Mouse (Mus musculus): ENCODE results near the gene Rps15.

The Rps15 gene

DNA sequence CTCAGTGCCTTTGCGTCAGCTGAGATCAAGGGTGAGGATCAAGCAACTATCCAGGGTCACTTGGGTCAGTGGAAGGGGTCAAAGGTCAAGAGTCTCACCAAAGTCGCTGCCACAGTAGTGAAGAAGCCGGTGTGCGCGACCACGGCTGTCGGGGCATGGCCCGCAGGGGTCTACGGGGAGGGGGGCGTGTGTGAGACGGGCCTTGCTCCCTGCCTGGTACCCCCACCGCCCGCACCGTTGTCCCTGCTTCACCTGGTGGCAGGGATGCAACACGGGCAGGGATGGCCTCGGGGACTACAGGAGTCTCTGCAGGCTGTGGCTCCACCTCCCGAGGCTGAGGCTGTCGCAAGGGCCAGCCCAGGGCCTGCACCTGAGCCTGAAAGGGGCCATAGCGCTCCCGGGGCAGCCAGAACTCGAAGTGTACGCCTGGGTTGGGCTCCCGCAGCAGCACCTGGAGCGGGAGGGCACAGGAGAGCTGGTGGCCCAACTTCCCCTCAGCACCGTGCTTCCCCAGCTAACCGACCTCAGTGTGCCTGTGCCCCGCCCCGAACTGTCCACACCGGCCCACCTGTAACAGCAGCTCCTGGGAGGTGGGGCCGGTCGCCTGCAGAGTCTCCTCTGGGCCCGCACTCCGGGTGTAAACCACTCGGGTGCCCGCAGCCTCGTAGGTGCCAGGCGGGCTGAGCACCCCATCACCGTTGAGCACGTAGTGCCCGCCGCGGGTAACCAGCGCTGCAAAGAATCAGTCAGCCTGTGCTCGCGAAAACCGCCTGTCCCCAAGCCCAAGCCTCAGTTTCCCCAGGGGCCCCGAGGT lies 49.4 kb downstream of the Rps15 start:
- no peak for DNase-seq (ENCODE audit: low spot score)

DNA sequence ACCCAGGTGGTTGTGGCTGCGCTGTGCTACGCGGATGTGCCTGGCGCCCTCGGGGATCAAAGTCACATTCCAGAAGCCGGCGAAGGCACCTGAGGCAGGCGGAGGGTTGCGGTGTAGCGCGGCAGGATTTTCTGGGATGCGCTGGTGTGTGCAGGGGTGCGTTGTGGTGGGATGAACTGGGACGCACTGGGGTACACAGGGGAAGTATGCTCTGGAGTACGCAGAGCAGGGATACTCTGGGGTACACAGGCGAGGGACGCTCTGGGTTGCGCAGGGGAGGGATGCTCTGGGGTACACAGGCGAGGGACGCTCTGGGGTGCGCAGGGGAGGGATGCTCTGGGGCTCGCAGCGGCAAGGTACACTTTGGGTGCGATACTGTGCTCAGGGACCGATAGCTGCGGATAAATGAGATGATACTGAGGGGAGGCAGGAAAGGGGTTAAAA lies 50.1 kb downstream of the Rps15 start:
- no peak for DNase-seq (ENCODE audit: low spot score)

GRCm38 (mm10) chr10:80342749-80343424 lies 50.6 kb downstream of the Rps15 start:
- peak; percentile 76 for DNase-seq (ENCODE audit: low spot score)

DNA sequence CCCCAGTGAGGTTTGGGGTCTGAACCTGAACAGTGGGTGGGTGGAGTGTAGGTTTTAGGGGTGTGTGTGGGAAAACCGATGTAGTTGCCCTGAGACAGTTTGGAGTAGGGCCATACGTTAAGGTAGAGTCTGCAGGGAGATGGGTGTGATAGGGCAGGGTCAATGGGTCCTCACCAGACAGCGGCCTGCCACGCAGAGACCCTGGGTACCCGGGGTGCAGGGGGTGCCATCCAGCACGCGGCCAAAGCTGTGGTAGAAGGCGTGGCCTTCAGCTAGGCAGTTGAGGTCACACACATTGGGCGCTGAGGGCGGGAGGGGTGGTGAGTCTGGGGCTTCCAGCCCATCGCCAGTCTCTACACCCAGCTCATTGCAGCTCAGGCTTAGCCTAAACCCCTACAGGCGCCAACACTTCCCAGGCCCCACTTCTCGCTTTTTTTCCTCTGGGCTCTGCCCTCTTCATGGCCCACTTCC lies 51.2 kb downstream of the Rps15 start:
- DNase-seq (ENCODE audit: low spot score) = no peak
